Mouse (Mus musculus): ENCODE measurements around the gene Fam71a.
"Not testable (repeated sequence)": the region's sequence is repeated elsewhere in the genome, so short reads cannot be mapped to it uniquely, and the experiment has no call there.

Gene Fam71a

GRCm38 (mm10) chr1:191181469-191182259 is 17.0 kb upstream of the Fam71a start:
- no peak for DNase-seq (ENCODE audit: low spot score)

- DNase-seq (ENCODE audit: low spot score), result no peak
Observed at GRCm38 (mm10) chr1:191180397-191180796, 15.8 kb upstream of the Fam71a start.

DNA sequence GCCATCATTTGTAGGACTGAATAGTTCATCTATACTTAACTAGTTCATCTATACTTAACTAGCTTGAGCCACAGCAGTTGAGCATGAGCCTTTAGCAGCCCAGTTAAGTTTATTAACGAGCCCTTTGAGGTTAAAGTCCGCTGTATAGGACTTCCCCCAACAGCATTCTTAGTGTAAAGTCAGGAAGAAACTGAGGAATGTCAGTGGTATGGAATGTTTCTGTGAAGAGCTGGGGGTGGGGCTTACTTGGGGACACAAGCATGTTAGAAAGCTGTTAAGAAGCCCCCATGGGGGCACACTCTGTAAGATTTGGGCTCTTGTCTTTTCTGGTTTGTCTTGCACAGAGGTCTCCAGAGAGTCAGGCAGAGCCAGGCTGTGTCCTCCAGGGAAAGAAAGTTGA is 15.2 kb upstream of the Fam71a start:
- DNase-seq (ENCODE audit: low spot score), result no peak

DNA sequence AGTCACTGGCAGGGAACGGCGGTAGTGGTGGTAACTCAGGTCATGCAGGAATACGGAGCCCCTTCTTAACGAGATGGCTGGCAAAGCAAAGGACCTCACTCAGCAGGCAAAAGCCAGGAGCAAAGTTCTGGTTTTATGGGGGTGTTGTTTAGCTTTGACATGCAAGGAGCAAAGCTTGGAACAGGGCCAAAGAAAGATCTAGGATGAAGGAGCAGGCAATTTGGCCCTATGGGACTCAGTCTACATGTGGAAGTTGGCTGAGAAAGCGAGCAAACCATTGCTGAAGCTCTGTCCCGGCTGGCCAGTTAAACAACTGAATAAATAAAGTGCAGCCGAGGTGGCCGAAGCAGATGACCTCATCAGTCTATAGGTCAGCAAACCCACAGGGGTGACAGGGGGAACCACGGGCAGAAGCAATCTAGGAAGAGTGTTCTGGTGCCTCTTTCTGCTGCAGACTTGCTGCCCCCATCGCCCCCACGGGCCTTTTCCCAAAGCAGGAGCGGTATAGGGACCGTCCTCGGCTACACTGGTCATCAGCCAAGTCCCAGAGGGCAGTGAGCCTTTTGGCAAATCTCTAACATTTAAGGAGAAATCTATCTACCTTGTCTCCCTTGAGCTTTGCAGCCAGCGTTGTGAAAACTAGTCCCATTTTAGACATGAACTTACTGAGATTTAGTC is 14.0 kb upstream of the Fam71a start:
- no peak for DNase-seq (ENCODE audit: low spot score)

- no peak for DNase-seq (ENCODE audit: low spot score)
Observed at GRCm38 (mm10) chr1:191176887-191177286, 12.3 kb upstream of the Fam71a start.

DNA sequence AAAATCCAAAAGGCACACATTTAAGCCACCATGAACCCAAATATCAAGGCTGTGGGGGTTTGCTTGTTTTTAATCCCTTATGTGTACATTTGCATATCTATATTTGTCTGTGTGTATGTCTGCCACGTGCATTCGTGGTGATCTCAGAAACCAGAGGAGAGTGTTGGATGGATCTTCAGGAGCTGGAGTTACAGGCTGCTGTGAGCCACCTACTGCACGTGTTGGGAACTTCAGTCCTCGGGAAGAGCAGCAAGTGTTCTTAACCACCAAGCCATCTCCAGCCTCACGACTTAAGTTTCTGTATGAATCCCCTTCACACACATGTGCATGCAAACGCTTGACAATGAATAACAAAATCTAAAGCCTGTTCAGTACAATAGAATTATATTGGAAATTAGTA is 7.9 kb upstream of the Fam71a start:
- no peak for DNase-seq (ENCODE audit: low spot score)

DNA sequence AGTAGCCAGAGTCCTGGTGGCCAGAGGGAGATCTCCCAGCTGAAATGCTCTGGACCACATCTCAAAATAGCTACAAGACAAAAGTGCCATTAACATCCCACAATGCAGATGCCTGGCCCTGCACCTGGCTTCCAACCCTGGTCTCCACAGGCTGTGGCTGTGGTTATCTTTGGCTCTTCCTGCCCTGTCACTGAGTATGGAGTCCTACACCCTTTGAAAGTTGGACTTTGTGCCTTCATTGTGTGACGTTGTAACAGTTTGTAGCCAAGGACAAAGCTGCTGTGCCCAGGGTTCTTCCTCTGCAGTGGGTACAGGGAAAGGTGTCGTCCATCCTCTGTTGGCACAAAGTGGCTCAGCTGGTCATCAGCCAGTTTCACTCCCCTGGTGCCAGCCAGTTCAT is 5.8 kb upstream of the Fam71a start:
- no peak for DNase-seq (ENCODE audit: low spot score)

DNA sequence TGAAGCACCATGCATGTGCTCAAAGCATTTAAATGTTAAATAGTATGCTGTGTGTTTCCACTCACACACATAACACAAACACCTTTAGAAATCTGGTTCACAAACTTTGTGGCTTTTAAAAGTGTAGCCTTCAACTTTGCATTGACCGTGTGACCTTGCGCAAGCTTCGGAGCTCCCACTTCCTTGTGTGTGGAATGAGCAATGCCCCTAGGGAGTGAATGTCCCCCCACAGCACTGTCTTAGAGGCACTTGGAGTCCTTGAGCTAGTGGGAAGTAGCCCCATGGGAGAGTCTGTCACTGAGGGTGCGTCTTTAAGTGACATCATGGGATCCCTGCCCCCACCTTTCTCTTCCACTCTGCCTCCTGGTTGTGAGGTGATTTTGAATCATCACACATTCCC is 1.6 kb upstream of the Fam71a start:
- no peak for DNase-seq (ENCODE audit: low spot score)

- no peak for DNase-seq (ENCODE audit: low spot score)
Observed at GRCm38 (mm10) chr1:191154314-191154713, 10.3 kb downstream of the Fam71a start.

DNA sequence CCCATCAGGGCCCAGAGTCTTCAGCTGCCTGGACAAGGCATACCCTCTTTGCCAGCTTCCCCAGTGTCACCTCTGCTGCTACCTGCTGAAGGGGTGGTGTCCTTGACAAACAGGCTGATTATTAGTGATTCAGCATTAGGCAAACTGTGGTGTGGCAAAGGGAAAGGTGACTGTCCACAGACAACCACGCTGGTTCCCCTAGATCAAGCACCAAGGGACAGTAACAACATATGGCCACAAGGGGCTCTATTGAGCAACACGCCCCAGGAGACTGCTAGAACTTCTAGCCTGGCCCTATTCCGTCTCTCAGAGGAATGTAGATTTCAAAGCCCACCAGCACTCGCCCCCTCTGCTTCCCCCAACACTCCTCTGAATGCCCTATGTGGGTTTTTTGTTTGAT is 11.6 kb downstream of the Fam71a start:
- DNase-seq (ENCODE audit: low spot score), result peak; percentile 27

GRCm38 (mm10) chr1:191150924-191151605 is 13.6 kb downstream of the Fam71a start:
- DNase-seq (ENCODE audit: low spot score), result peak; percentile 18

DNA sequence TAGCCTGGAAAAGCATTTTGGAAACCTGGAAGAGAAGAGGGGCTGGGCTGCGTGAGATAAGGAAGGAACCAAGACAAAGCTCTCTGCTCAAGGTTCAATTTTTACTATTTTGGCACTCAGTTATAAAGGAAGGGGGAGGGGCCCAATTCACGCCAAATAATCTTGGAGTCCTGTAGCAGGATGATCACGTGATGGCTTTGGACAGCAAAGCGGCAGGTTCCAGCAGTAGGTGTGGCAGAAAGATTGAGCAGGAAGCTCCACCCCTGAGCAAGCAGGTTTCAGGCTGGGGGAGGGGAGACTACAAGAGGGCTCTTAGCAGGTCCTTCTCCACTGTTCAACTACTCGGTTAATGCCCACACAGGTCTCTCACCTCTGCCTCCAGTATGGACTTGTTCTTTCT is 15.1 kb downstream of the Fam71a start:
- not testable (repeated sequence) for DNase-seq (ENCODE audit: low spot score)

GRCm38 (mm10) chr1:191140983-191141382 is 23.6 kb downstream of the Fam71a start:
- DNase-seq (ENCODE audit: low spot score), result no peak

DNA sequence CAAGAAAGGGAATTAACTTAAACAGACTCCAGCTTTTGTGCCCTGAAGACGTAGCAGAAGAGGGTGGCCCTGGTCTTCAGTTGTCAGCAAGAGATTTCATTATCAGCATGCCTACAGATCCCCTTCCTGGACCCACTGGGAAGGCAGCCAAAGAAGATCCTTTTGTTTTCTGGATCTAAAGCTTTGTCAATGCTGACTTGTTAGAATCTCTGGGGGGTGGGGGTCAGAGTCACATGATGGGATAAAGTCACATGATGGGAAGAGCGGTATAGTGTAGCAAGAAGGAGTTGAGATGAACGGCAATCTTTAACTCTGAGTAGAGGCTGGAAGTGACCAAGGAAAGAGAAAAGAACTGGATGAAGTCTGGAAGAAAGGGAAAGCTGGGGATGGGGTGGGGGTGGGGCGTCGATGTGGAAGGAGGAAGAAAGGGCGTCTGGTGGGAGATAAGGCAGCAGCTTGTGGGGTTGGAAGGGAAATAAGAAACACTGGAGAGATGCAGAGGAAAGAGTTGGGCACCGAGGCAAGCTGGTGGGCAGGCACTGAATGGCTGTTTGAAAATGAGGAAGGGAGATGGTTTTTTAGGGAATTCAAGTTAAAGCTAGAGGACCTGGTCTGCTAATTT is 25.6 kb downstream of the Fam71a start:
- no peak for DNase-seq (ENCODE audit: low spot score)

GRCm38 (mm10) chr1:191138436-191138835 is 26.2 kb downstream of the Fam71a start:
- DNase-seq (ENCODE audit: low spot score), result no peak

- DNase-seq (ENCODE audit: low spot score), result no peak
Observed at GRCm38 (mm10) chr1:191135406-191135805, 29.2 kb downstream of the Fam71a start.

DNA sequence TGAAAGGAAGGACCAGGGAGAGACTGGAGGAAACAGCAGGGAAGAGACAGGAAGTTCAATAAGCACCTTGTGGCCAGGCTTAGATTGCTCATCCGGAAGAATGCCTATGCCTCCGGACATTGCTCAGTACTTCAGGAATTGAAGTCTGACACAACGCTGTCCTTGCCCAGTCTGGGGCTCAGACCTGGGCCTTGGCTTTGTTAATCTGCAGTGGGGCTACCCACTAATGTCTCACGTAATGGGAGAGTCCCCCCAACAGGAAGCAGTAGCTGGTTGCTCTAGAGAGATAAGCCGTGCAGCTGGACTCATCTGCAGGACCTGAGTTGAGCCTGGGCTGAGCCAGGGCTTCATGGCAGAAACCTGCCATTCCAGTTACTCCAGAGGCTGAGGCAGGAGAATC is 31.7 kb downstream of the Fam71a start:
- no peak for DNase-seq (ENCODE audit: low spot score)

DNA sequence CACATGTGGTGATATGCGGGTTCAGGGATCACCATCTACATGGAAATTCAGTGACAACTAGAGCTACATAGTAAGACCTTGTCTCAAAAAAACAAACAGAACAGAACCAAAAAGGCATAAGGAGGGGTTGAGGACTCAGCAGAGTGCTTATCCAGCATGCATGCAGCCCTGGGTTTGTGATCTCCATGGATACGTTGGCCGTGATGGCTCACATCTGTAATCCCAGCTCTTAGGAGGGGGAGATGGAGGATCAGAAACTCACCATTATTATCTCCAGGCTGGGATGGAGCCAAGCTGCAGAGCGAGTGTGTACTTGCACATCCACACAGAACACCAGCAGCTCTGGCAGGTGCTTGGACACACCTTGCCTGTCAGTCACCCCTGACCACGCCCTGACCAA is 32.4 kb downstream of the Fam71a start:
- DNase-seq (ENCODE audit: low spot score), result no peak

- no peak for DNase-seq (ENCODE audit: low spot score)
Observed at GRCm38 (mm10) chr1:191131692-191132091, 32.9 kb downstream of the Fam71a start.

- peak; percentile 64 for DNase-seq (ENCODE audit: low spot score)
Observed at GRCm38 (mm10) chr1:191125811-191126638, 38.6 kb downstream of the Fam71a start.

- no peak for DNase-seq (ENCODE audit: low spot score)
Observed at GRCm38 (mm10) chr1:191124288-191124687, 40.3 kb downstream of the Fam71a start.

DNA sequence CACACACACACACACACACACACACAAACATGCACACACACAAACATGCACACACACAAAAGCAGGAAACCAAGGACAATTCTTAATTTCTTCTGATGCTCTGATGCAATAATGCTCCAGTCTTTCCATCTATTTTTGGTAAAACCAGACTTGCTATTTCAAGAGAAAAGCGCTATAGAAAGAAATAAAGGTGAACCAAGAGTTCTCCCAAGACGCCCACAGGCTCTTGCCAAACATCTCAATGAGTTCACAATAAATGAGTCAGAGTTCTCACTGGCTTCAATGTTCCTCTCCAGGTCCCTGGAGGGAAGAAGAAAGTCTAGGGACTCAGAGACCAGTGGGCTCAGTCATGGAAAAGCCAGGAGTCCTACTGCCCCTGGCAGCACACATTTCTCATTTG is 40.9 kb downstream of the Fam71a start:
- DNase-seq (ENCODE audit: low spot score), result no peak
